Mouse (Mus musculus) mouse trophoblast stem cell (cell line): ENCODE data around the gene Mxd4.

ENCODE experiments used
- in situ Hi-C, 2 experiments: fragments of 300-500 bp; cut with MseI, MboI; formaldehyde crosslinking; loops; 2 replicates in 1 of 2; 3 replicates in 1 of 2; pipeline ENCODE4 v1.15.1; 2025

Gene Mxd4

DNA sequence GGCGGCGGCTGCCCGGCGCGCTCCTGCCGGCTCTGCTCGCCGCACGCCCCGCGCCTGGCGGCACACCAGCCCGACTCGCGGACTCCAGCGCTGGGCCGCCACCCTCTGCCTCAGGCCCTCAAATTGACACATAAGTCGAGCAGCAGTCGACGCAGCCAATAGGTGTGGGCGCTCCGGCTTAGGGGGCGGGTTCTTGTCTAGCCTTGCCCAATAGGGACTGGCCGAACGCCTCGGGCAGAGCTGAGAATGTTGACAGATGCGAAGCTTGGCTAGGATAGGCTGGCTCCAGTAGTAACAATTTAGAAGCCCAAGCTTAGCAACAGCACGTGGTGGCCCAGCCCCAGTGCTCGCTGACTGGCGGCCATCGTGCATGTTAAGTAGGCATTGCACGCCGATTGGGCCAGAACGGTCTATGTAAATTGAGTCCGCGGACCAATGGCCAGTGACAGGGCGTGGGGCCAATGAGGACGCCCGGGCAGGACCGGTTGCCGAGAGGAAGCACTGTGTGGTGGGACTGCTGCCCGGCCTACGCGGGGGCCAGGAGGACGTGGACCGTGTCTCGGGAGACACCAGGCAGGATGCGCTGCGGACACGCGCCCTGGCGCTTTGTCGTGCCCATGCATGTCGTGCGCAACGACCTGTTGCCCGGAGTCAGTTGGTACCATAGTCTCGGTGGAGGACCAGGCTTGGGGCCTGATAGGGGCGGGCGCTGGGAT is at the start of gene Mxd4:
Gene Mxd4 (minus strand): TSS at position 120 of the 716 bp plus-strand sequence.
- in situ Hi-C loops = no loop called here

DNA sequence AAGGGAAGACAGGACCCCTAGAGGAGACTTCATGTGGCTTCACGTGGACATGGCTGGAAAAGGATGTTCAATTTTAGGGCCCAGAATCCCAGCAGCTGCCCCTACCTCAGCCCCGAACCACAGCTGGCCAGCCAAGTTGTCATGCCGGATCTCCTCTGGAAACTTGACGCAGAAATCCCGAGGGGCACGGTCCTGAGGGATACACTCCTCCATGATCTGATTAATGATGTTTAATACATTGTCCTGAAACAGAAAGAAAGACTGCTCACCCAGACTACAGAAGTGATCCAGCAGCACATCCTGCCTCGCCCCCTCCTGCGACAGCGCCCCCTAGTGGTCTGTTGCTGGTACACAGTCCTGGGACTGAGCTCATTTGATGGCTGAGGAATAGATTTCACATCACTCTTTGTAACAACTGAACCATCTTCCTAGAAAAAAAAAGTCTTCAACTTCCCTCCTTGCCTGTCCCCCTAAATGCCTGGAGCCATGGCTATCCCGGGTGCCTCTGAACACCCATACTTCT is 48.4 kb upstream of the Mxd4 start:
- in situ Hi-C loops = no loop called here

DNA sequence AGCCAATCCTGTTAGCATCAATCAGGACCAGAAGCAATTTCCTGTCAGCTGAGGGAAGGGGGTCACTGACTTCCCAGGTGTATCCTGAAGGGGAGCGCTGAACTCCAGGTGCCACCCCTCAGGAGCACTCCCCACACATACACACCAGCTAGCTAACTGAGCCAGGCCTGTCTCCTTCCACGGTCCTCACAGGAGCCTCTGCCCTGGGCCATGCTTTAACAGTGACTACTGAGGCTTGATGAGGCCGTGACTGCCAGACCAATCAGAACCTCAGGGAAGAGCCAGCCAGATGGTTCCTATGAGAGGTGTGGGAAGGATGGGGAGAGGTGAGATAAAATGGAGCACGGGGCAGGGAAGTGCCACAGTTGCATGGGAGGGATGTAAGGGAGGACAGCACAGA is 47.5 kb upstream of the Mxd4 start:
- in situ Hi-C loops = no loop called here

DNA sequence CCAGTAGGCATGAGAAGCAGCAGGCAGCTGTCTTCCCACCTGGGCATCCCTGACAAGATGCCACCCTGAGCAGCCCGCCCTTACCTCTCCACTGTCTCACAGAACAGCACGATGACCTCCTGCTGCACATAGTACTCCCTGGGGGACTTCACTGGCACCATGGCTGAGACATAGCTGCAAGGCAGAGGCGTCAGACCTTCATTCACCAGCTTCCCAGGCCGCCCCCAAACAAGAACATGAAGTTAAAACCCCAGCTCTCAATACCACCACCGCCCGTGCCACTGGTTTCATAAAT is 45.6 kb upstream of the Mxd4 start:
- in situ Hi-C loops = no loop called here

DNA sequence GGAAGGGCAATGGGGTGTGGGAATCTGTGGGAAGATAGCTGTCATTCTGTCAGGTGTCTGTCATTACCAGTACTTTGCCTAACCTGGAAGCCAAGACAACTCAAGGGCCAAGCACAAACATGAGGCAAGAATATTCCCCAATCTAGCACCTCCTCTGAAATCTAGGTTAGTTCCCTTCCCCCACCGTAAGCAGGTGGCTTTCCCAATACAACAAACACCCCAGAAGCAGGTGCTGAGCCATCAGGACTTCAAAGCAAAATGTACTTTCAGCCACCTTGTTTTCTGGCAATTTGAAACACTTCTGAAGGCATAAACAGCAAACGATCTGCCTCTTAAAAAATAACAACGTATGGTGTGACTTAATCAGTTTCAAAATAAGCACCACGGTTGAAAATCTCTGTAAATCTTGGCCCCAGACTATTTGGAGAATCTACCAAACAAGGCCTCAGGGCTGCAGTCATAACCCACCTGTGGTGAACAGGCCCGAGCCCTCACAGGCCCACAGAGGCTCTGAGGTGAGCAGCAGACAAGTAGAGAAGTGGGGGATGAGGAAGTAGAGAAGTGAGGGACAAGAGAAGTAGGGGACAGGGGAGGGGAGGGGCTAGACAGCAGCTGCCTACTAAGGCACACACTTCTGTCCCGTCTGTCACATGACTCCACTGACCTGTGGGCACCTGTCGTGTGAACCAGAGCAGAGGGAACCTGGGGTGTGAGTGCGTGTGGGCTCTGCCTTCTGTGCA is 45.1 kb upstream of the Mxd4 start:
- in situ Hi-C loops = no loop called here

DNA sequence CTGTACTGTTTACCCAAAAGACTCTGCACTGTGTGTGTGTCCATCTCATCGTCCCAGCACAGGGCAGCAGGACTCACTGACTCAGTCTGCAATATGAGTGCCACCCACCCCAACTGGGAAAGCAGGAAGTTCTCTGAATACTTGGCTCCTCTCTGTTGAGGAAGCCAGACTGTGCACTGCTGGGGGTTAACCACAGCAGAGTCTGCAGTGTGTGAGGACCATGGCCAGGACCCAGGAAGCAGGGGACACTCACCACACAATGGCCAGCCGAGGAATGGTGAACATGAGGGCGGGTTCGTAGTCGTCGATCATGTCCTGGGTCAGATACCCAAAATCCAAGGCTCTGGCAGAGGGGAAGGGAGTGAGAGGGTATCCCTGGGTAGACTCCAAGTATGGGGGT is 44.4 kb upstream of the Mxd4 start:
- in situ Hi-C loops = no loop called here

DNA sequence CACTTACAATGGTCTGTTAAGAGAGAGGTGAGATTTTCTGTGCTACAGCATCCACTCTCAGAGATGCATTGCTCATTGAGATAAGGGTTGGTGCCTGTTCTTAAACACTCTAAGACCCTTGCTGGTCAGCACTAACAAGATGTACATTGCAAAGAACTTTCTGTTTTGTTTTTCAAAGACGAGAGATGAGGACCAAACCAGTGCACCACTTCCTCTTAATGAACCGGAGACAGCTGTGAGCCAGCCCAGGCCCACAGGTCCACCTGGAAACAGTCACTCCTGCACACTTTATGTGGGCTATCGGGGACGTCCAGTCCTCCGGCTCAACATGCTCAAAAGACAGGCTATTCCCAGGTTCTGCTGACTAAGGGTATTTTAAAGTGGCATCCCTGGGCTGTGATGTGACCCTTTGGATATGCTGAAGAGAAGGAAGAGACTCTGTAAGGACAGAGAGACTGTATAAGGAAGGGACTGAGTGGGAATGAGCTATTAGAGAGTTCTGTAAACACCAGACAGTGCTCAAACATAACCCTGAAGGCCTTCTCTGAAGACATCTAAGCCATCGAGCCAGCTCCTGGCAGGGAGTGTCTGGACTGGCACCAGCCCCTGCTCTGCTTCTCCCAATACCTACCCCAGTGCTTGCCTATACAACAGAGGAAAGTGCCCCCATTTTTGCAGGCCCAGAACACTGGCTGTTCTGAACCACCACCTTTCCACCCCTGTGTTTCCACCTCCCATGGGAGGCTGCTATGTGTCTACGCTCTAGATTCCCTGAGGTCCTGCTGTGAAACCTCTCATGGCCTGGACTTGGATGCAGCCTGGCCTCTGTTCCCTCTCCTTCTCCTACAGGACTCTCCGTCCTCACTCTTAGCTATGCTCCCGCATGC is 43.3 kb upstream of the Mxd4 start:
- in situ Hi-C loops = no loop called here

DNA sequence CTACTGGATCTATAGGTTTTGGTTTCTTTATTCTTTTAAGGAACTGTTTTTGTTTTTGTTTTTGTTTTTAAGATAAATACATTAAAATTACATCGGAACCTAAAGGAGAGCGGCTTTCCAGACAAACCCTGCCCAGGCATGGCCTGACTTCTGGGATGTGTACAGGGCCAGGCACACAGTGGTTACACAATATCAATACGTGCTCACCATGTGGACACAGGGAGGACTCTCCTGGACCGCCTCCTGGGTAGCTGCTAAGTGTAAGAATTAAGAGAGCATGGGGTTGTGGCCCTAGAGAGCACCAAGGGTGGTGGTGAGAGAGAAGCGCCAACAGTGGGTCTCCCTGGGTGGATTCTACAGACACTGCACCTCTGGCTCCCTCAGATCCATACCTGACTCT is 42.0 kb upstream of the Mxd4 start:
- in situ Hi-C loops = no loop called here

DNA sequence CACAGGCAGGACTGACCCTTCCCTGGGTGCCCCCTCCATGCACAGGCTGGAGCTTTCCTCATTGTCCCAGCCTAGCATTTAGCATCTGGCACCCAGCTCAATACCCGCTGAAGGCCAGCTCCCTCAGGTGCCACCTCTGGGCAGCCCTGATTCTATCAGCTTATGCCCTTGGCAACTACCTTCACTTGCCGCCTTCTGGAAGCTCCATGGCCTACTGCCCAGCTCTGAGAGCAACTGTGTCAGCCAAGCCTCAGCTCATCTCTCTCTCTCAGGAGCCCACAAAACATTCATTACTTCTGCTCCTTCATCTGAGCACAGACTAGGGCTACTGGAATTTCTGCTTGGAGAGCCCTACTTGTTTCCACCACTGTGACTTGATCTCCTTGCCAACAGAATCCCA is 38.0 kb upstream of the Mxd4 start:
- in situ Hi-C loops = no loop called here

DNA sequence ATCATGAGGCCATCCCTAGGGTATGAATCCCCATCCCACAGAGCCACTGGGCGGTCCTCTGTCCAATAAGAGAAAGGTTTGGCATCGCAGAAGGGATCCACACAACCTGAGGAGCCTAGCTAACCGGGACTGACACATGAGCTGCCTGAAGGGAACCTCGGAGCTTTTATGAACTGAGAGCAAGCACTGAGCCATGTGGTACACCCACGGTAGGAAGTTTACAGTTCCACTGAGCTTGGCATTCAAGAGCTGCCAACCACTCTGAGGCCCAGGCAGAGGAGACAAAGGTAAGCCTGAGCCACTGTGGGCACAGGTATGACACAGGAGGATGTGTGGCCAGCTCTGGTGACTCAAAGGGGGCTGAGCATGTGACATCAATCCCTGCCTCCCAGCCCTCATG is 37.0 kb upstream of the Mxd4 start:
- in situ Hi-C loops = no loop called here

DNA sequence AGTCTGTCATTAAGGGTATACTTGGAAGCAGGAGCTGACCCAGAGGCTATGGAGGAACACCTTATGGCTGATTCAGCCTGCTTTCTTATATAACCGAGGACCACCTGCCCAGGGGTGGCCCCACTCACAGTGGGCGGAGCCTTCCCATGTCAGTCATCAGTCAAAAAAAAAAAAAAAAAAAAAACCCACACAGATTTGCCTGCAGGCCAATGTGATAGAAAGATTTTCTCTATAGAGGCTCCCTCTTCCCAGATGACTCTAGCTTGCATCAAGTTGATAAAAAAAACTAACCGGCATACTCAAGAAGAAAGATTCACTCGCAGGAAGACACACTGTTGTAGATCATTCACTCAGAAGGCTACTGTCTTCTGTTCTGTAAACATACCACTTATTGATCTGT is 32.5 kb upstream of the Mxd4 start:
- in situ Hi-C loops = no loop called here

DNA sequence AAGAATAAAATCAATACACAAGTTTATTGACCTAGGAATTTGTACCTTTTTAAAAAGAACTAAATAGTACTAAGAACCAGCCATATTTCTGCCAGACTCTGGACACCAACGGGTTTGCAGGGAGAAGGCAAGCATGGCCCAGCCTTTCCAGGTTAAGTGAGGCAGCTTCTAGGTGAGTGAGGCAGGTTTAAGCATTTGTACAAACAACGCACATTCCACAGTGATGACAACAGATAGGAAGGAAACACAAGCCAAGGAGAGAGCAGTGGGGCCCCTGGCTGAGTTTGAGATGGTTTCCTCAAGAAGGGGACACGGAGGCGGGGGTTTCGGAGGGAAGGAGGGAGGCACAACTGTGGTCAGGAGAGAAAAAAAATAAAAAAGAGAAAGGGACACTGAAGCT is 31.2 kb upstream of the Mxd4 start:
- in situ Hi-C loops = no loop called here

DNA sequence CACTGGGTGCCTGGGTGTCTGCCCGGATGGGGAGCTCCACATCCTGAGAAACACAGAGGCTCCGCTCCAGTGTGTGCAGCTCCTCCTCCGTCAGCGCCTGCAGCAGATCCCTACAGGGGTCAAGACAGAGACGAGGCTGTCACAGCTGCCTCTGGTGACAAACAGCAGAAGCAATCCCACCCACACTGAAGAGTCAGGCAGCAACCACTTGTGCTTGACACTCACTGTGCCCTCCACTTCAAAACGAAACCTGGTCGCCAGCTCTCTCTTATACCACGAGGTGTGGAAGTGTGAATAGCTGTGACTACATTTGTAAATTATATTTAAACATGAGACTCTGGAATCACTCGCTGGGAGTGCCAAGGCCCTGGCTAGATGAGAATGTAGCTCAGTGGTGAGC is 30.2 kb upstream of the Mxd4 start:
- in situ Hi-C loops = no loop called here

DNA sequence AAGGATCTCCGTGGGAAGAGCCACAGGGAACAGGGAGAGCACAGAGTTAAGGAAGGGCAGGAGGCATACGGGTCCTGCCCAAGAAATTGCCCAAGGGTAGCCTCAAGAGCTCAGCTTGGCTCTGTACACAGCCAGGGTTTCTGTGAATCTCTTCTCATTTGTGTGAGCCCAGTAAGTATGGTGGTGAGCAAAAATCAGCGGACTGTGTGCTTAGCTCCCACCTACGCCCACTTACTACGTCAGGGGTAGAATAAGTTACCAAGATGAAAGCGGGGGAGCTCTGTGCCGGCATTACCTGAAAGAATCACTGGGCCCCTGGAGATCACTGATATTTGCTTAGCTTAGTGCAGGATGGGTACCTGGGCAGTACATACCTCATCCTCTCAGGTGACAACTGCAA is 28.5 kb upstream of the Mxd4 start:
- in situ Hi-C loops = no loop called here

DNA sequence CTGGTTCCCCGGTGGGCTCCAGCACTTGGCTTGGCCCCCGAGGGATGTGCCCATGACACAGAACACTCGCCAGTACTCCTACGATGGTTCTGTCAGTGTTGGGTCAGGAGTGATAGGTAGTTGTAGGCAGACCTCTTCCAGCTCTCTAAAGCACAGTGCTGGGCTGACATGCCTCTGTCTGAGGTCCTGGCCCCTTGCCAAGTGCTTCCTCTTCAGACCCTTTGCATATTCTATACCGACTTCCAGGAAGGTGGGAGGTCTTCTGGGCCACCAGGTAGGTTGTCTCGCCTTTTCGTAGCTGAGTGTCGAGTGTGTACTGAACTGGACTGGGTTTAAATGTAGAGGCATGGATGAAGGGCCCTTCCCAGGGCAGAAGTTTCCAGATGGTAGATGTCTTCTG is 26.1 kb upstream of the Mxd4 start:
- in situ Hi-C loops = no loop called here

DNA sequence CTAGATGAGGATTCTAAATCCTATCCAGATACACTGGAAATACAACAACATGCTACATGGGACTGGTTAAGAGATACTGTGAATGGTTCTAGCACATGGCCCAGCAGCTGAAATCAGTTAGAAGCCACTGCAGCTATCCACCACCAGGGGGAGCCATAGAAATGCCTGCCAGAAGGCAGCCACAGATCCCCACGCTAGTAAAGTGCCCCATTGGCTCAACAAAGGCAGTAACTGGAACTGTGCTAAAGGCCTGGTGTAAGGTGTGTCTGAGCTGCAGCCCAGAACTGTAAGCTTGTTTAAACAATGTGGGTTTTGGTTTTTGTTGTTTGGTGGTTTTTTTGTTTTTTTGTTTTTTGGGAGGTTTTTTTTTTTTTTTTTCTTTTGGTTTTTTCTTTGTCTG is 22.8 kb upstream of the Mxd4 start:
- in situ Hi-C loops = no loop called here

DNA sequence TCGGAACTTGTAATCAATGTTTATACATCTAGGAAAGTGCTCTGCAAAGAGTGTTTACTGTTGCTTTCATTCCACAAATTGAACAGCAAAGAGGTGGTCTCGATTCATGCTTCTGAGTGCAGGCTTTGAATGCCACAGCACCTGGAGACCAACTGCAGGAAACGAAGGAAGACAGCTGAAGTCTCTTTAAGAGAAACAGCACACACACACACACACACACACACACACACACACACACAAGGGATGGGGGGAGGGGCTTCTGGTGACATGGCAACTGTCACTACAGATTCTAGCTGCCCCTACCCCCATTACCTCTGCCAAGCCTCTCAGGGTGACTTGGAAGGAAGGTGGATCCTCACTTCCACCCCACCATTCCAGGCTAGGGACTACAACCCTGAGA is 20.0 kb upstream of the Mxd4 start:
- in situ Hi-C loops = no loop called here

DNA sequence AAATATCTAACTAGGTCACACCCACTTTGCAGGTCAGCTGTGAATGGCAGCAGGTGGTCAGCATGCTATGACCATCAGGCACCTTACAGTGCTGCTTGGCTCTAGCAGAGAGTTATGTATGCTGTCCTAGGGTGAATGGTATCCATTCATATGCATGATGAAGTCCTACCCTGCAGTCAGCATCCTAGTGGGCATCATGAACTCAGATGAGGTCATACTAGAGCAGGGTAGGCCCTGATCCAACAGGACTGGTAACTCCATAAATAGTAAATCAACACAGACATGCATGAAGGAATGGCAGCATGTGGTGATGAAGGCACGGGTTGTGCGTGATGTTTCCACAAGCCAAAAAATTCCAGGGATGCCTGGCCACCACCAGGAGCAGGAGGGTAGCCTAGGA is 18.3 kb upstream of the Mxd4 start:
- in situ Hi-C loops = no loop called here

DNA sequence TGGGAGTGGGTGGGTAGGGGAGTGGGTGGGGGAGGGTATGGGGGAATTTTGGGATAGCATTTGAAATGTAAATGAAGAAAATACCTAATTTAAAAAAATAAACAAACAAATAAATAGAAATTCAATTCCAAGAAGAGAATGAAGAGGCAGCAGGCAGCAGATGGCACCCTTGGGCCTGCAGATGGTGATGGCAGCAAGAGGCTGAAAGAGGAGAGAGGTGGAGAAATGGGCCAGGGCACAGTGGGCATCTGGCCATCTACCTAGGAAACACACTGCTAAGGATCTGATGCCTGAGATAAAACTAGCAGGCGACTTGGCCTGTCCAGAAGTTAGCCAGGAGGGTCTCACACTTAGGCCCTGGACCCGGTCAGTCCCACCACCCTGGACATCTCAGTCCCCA is 17.4 kb upstream of the Mxd4 start:
- in situ Hi-C loops = no loop called here

DNA sequence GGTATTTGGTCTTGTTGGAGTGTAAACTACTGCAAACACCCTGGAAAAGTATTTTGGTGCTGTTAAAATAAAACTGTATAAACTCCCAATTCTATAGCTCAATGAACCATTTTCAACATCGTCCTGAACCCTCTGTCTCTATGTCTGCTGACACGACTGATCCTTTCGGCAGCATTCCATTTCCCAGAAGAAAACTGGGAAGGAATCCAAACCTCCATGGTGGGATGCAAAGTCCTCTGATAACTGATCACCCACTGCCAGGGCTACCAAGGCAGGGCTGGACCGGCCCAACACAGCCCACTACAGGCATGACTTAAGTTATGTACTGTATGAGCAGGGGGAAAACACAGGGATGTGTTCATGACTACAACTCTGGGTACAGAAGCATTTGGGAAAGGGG is 14.5 kb upstream of the Mxd4 start:
- in situ Hi-C loops = no loop called here

DNA sequence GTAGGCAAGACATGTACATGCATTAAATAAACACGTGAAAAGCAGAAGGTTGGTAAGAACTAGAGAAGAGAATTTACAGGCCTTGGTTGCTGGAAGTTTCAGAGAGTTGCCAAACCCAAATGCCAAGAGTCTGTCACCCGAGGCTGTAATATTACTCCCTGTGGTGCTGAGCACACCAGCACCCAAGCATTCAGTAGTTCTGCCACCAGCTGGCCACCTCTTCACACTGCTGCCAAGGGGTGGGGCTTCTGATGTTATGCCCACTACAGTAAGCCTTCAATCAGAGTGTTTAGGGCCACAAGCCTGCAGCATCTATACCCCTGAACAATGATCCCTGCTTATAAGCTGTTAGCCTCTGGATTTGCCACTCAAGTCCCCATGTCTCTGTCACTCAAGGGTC is 13.9 kb upstream of the Mxd4 start:
- in situ Hi-C loops = no loop called here

DNA sequence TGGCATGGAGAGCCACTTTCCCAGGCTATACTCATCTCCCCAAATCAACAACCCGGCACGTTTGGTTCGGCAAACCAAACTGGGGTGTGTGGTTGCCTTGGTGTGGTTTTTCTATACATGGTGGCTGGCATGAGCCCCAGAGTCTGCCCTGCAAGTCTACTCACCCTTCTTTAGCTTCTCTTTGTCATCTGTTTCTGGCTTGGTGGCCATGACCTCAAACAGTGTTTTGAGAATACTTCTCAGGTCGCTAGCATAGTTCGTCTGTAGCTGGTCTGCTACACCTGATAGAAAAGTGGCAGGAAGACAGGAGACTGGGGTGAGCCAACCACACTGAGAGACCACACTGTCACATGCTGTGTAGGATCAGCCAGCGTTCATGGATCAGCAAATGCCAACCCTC is 11.1 kb upstream of the Mxd4 start:
- in situ Hi-C loops = no loop called here

DNA sequence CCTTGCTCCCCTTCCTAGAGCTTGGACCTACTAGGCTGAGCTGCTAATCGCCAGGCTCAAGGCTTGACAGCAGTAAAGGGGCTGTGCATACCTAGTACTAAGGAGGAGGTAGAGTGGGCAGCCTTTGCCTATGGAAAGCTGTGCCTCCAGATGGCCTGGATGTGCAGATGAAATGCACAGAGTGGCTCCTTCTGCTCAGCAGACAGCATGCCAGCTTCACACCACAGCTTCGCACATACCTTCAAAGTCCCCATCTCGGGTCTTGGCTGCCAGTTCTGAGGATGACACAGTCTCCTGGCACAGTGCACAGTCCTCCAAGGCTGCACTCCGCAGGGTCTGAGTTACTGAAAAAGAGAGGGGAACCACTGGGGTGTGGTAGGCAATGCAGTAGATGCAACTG is 9.7 kb upstream of the Mxd4 start:
- in situ Hi-C loops = no loop called here
